Mouse (Mus musculus) thymus, adult 2 months (tissue): Measurements from ENCODE around the gene Gm36210.

ENCODE experiments used
- CTCF ChIP-seq: fragments of 200-500 bp; IDR thresholded peaks from 2 replicates; pipeline ENCODE4 v1.5.1; 2012; ENCODE audit warnings: mild to moderate bottlenecking, control low read depth, low read length, moderate library complexity, borderline replicate concordance; ENCODE audit not compliant: control insufficient read depth, poor library complexity, insufficient read depth; ENCODE audit errors: extremely low read depth
- POLR2A ChIP-seq: fragments of 200-500 bp; IDR thresholded peaks from 2 replicates; pipeline ENCODE4 v1.6.1; 2012; ENCODE audit warnings: mild to moderate bottlenecking, low read length, control low read depth, moderate library complexity; ENCODE audit not compliant: control insufficient read depth, poor library complexity, insufficient read depth; ENCODE audit errors: extremely low read depth

- TF ChIP-seq POLR2A (no peak), CTCF (no peak)
Observed at GRCm38 (mm10) chr7:4900523-4900851, 5.8 kb downstream of the Gm36210 start.
